Mouse (Mus musculus) embryonic facial prominence, embryonic 10.5 days (tissue): ENCODE results near the gene Chaf1b. TPM values are rescaled to one million over a fixed set of nuclear protein-coding genes. Genes with fewer than 3 reads are reported as not detected.

Experiments
- DNase-seq: peaks from one replicate; pipeline ENCODE4 v3.0.0-alpha.2; 2017; ENCODE audit warnings: low spot score
- H3K27ac ChIP-seq: fragments of 300-500 bp; sonication (generic); replicated peaks from 2 replicates; pipeline ENCODE4 v1.5.1; 2016; ENCODE audit warnings: mild to moderate bottlenecking
- H3K27me3 ChIP-seq: fragments of 300-500 bp; sonication (generic); replicated peaks from 2 replicates; pipeline ENCODE4 v1.6.1; 2016; ENCODE audit warnings: low read depth, mild to moderate bottlenecking; ENCODE audit not compliant: poor library complexity, severe bottlenecking
- H3K36me3 ChIP-seq: fragments of 300-500 bp; sonication (generic); replicated peaks from 2 replicates; pipeline ENCODE4 v1.6.1; 2016; ENCODE audit warnings: mild to moderate bottlenecking, moderate library complexity
- H3K4me1 ChIP-seq: fragments of 300-500 bp; sonication (generic); 2 replicates; pipeline ENCODE4 v1.6.1; 2016
- H3K4me3 ChIP-seq: fragments of 300-500 bp; sonication (generic); 2 replicates; pipeline ENCODE4 v1.5.1; 2016; ENCODE audit warnings: mild to moderate bottlenecking, moderate library complexity
- H3K9me3 ChIP-seq: fragments of 300-500 bp; sonication (generic); 2 replicates; pipeline ENCODE4 v1.6.1; 2016; ENCODE audit warnings: mild to moderate bottlenecking
- WGBS: fragments of 180-500 bp; shearing (Covaris S2); methylation state at CpG from one replicate; pipeline ENCODE4 v1.1.7; 2016; 5-methylcytosine and 5-hydroxymethylcytosine counted together
- polyA plus RNA-seq: library from polyadenylated mRNA; unstranded; fragments of >200 nt; fragmentation: Nextera tagmentation; extraction: Ambion mirVana; gene quantifications from 2 replicates; pipeline ENCODE4 v1.2.1, GENCODE M21; 2016

Chaf1b gene
- polyA plus RNA-seq, 1 experiment from 2014 or later, result 138 TPM

DNA sequence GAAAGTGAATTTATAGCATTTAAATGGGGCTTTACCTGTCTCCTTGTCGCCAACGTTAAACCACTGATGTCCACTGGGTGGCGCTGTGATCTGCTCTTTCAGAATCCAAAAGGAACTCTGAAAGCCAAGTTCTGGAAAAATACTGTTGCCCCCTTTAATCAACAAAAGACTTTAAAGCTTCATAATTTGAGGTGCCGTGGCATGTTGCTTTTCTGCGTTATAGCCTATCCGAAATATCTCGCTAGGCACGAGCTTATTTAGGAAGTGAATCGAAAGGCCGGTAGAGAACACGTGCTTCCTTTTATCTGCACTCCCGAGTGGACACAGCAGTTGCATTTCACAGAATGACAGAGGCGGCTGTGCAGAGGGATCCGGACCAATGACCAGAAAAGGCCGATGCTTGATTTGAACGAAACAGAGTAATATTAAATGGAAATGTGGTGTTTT lies 54.7 kb downstream of the Chaf1b start:
- H3K36me3 ChIP-seq, result no peaks in the 10 kb centered on the region
- WGBS, result 15% methylated on average over 16 of the region's 16 CpGs
- peaks cover 56% of the 10 kb centered on the region for H3K4me1 ChIP-seq
- H3K27me3 ChIP-seq, result peaks cover 53% of the 10 kb centered on the region
- H3K9me3 ChIP-seq, result no peaks in the 10 kb centered on the region
- no peak overlapping the region for H3K27ac ChIP-seq
- peak overlapping the region; percentile 44; the same call in 1 of the 2 replicates for H3K4me3 ChIP-seq
- peak; percentile 84 for DNase-seq

DNA sequence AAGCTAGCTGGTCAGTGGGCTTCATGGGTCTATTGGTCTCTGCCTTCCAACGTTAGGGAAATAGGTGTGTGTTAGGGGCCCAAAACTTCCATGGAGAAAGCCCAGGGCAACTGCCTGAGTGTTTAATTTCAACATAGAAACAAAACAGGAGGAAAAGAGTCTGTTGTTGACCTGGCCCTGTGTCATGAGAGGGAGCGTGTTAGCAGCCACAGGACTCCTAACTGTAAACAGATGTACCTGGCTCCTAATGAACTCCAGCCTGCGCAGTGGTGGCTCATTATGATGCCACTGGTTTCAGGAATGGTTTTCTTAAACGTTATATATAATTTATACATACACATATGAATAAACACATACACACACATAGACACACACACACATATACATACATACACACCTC lies 56.3 kb downstream of the Chaf1b start:
- 42% methylated on average over 4 of the region's 4 CpGs for WGBS
- DNase-seq, result peak; percentile 59

GRCm38 (mm10) chr16:93941781-93942567 lies 58.3 kb downstream of the Chaf1b start:
- Histone ChIP-seq H3K27me3 (peaks cover 39% of the 10 kb centered on the region), H3K4me3 (no peak overlapping the region), H3K4me1 (peaks cover 39% of the 10 kb centered on the region), H3K36me3 (no peaks in the 10 kb centered on the region), H3K9me3 (no peaks in the 10 kb centered on the region), H3K27ac (peak overlapping the region; percentile 61)
- DNase-seq, result no peak
- WGBS, result 82% methylated on average over 10 of the region's 10 CpGs

More for the DNA sequence above, 56.3 kb downstream of the Chaf1b start:
- no peak overlapping the region for H3K4me3 ChIP-seq
- H3K27ac ChIP-seq, result no peak overlapping the region
- H3K36me3 ChIP-seq, result no peaks in the 10 kb centered on the region
- H3K27me3 ChIP-seq, result peaks cover 55% of the 10 kb centered on the region
- H3K4me1 ChIP-seq, result peaks cover 49% of the 10 kb centered on the region
- no peaks in the 10 kb centered on the region for H3K9me3 ChIP-seq

- Histone ChIP-seq H3K4me1 (peaks cover 39% of the 10 kb centered on the region), H3K27me3 (peaks cover 33% of the 10 kb centered on the region), H3K4me3 (no peak overlapping the region), H3K27ac (no peak overlapping the region), H3K9me3 (no peaks in the 10 kb centered on the region), H3K36me3 (no peaks in the 10 kb centered on the region)
- DNase-seq, result no peak
- WGBS, result 91% methylated on average over 10 of the region's 10 CpGs
These were observed 59.2 kb downstream of the Chaf1b start for GRCm38 (mm10) chr16:93942796-93943502.

DNA sequence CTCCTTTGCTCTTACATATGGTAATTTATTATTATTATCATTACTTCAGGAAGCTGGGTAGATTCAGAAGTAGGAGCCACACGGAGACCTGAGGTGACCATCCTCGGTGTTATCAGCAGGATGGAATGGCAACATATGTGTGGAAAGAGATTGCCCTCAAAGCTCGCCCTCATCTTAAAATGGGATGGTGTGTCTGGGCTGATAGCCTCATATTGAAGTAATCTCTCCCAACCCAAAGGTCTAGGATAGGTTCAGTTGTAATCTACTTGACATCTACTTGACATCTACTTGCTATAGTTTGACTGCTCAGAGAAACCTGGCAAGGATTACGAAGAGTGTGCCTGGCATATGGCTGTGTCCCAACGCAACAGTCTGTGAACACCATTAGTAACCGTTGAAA lies 60.6 kb downstream of the Chaf1b start:
- no peak overlapping the region for H3K4me3 ChIP-seq
- H3K9me3 ChIP-seq, result no peaks in the 10 kb centered on the region
- peaks cover 35% of the 10 kb centered on the region for H3K27me3 ChIP-seq
- 89% methylated on average over 6 of the region's 6 CpGs for WGBS
- peaks cover 31% of the 10 kb centered on the region for H3K4me1 ChIP-seq
- no peaks in the 10 kb centered on the region for H3K36me3 ChIP-seq
- H3K27ac ChIP-seq, result no peak overlapping the region
- no peak for DNase-seq

DNA sequence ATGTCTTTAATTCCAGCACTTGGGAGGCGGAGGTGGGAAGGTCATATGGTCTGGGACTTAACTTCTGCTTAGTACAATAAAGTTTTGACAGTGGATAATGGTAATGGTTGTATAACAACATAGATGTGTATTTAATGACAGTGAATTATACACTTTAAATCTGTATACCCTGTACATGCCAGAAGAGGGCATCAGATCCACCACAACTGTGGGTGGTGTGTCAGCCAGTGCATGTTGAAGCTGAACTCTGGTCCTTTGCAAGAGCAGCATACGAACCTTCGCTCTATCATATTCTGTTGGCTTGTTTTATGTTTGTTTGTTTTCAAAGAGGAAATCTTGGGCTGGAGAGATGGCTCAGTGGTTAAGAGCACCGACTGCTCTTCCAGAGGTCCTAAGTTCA lies 63.7 kb downstream of the Chaf1b start:
- Histone ChIP-seq H3K9me3 (no peaks in the 10 kb centered on the region), H3K4me1 (peaks cover 6% of the 10 kb centered on the region), H3K4me3 (no peak overlapping the region), H3K36me3 (no peaks in the 10 kb centered on the region), H3K27ac (no peak overlapping the region), H3K27me3 (peaks cover 43% of the 10 kb centered on the region)
- no peak for DNase-seq
- WGBS, result 89% methylated on average over 4 of the region's 4 CpGs

Other genes starting within 250 kb of the Chaf1b start
- gene Cbr3, start 200.7 kb upstream of the Chaf1b start, polyA plus RNA-seq, result 0.62 and 0.64 TPM in 2 replicates
- gene Dop1b, start 172.0 kb upstream of the Chaf1b start, polyA plus RNA-seq, result 8.4 and 9.1 TPM in 2 replicates
- gene Morc3, start 51.8 kb upstream of the Chaf1b start, polyA plus RNA-seq, result 29.1 and 31.5 TPM in 2 replicates
- not detected in 2 replicates for gene Cldn14, start 124.9 kb downstream of the Chaf1b start, polyA plus RNA-seq
- 0.87 and 1.5 TPM in 2 replicates for gene Sim2, start 201.0 kb downstream of the Chaf1b start, polyA plus RNA-seq